ENCODE assay signal across 30 mouse cellular contexts in the genomic region with DNA sequence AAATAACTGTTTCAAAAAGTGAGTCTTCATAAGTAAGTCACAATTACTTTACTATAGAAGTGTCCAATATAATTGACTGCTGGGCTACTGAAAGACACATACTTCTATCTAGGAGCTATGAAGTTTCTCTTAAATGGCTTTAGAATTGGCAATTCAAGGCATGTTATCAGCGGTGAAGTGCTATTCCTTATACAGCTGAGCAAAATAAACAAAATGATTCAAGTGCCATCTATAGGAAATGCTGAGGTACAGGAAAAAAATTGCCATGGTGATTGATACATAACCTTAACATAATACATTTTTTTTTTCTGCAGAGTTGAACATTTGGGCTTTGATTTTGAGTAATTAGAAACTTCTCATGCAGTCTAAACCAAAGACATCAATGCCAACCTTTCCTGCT. TPM values are rescaled to one million over a fixed set of nuclear protein-coding genes. Genes with fewer than 3 reads are reported as not detected.
DNase-seq lines count a peak whose midpoint lies in the region; ATAC-seq and TF ChIP-seq lines count a peak whose summit lies in the region.
"Had no signal": no experiment of that assay in that cellular context is flagged by ENCODE, and none has a peak within 500 bp of the region (broad histone marks: within the 10 kb centered on the region; RNA-seq: fewer than 3 reads in every experiment).

No protein-coding gene starts in this region.

- H3K4me1 ChIP-seq in neural tube, embryonic 15.5 days: no peaks in the 10 kb centered on the region
- H3K4me1 ChIP-seq: embryonic facial prominence, embryonic 13.5 days; forebrain, embryonic 12.5 days; heart, embryonic 15.5 days; hindbrain, embryonic 15.5 days; intestine, embryonic 15.5 days; limb, embryonic 13.5 days; lung, embryonic 15.5 days; neural tube, embryonic 13.5 days had no signal

- no peak overlapping the region for H3K4me3 ChIP-seq in layer of hippocampus, adult 2 months
- H3K4me3 ChIP-seq in neural tube, embryonic 15.5 days (replicated peaks): no peak overlapping the region
- H3K4me3 ChIP-seq: embryonic facial prominence, embryonic 13.5 days; forebrain, embryonic 12.5 days; heart, embryonic 10.5 days; heart, embryonic 15.5 days; hindbrain, embryonic 15.5 days; intestine, embryonic 15.5 days; limb, embryonic 13.5 days; lung, embryonic 15.5 days; neural tube, embryonic 13.5 days had no signal

- WGBS in neural tube, embryonic 15.5 days: 57% methylated on average over 1 of the region's 1 CpGs

- H3K4me2 ChIP-seq in neural tube, embryonic 15.5 days: no peak overlapping the region
- H3K4me2 ChIP-seq: embryonic facial prominence, embryonic 13.5 days; forebrain, embryonic 12.5 days; heart, embryonic 15.5 days; hindbrain, embryonic 15.5 days; intestine, embryonic 15.5 days; limb, embryonic 13.5 days; liver, embryonic 11.5 days; lung, embryonic 15.5 days; neural tube, embryonic 13.5 days had no signal

- H3K36me3 ChIP-seq in neural tube, embryonic 15.5 days: no peaks in the 10 kb centered on the region
- H3K36me3 ChIP-seq: embryonic facial prominence, embryonic 13.5 days; forebrain, embryonic 12.5 days; heart, embryonic 10.5 days; heart, embryonic 15.5 days; hindbrain, embryonic 15.5 days; intestine, embryonic 15.5 days; limb, embryonic 13.5 days; lung, embryonic 15.5 days; neural tube, embryonic 13.5 days had no signal

- no peak overlapping the region for H3K27ac ChIP-seq in layer of hippocampus, adult 2 months
- H3K27ac ChIP-seq in neural tube, embryonic 15.5 days (replicated peaks): no peak overlapping the region
- H3K27ac ChIP-seq: embryonic facial prominence, embryonic 13.5 days; forebrain, embryonic 12.5 days; heart, embryonic 10.5 days; heart, embryonic 15.5 days; hindbrain, embryonic 15.5 days; intestine, embryonic 15.5 days; kidney, postnatal 0 days; limb, embryonic 13.5 days; lung, embryonic 15.5 days; neural tube, embryonic 13.5 days had no signal

- no peak overlapping the region for H3K9ac ChIP-seq in neural tube, embryonic 15.5 days (replicated peaks)
- H3K9ac ChIP-seq: embryonic facial prominence, embryonic 13.5 days; forebrain, embryonic 12.5 days; heart, embryonic 15.5 days; hindbrain, embryonic 15.5 days; intestine, embryonic 15.5 days; limb, embryonic 13.5 days; lung, embryonic 15.5 days; neural tube, embryonic 13.5 days had no signal

- ATAC-seq in neural tube, embryonic 15.5 days (ENCODE audit: low FRiP score): no peak
- ATAC-seq: intestine, embryonic 15.5 days had no signal

- DNase-seq in layer of hippocampus, adult 2 months (ENCODE audit: low spot score in 2 of 2): no peak
- no peak for DNase-seq in layer of hippocampus, adult 9-10 months (ENCODE audit: low spot score)
- peak; percentile 18 for DNase-seq in 416B (ENCODE audit: low read depth)
- peak; percentile 5 for DNase-seq in CD4-positive, CD25-positive, alpha-beta regulatory T cell, adult 2 months (ENCODE audit: low read depth, low spot score)
- peak; percentile 19 for DNase-seq in brain, adult 2 months (ENCODE audit: low read depth, low spot score)
- DNase-seq in heart, postnatal 4 days: no peak
- DNase-seq in thymus, postnatal 4 days: no peak
- DNase-seq: adrenal gland, postnatal 10 days; cerebellum, adult 11-12 months; cerebellum, adult 9-11 months; gastrocnemius, postnatal 25 days; heart, adult 11 months; kidney, adult 8-10 months; kidney, postnatal 4 days; layer of hippocampus, adult 9-11 months had no signal

- no peaks in the 10 kb centered on the region for H3K9me3 ChIP-seq in neural tube, embryonic 15.5 days (replicated peaks)
- H3K9me3 ChIP-seq: embryonic facial prominence, embryonic 13.5 days; forebrain, embryonic 12.5 days; heart, embryonic 10.5 days; heart, embryonic 15.5 days; hindbrain, embryonic 15.5 days; intestine, embryonic 15.5 days; limb, embryonic 13.5 days; lung, embryonic 15.5 days; neural tube, embryonic 13.5 days had no signal

- H3K27me3 ChIP-seq in neural tube, embryonic 15.5 days (replicated peaks): no peaks in the 10 kb centered on the region
- H3K27me3 ChIP-seq: embryonic facial prominence, embryonic 13.5 days; forebrain, embryonic 12.5 days; heart, embryonic 15.5 days; hindbrain, embryonic 15.5 days; intestine, embryonic 15.5 days; limb, embryonic 13.5 days; lung, embryonic 15.5 days; neural tube, embryonic 13.5 days had no signal

- peak; percentile 50 for TF ChIP-seq CTCF in layer of hippocampus, adult 2 months (conservative IDR thresholded peaks at IDR 0.05)

RNA-seq across cellular contexts. Expression of a gene that starts 40.2 kb away (rescaled TPM):
- 10 to 100 TPM; 33.1 to 33.4 TPM for total RNA-seq in layer of hippocampus, adult 2 months (2021)
- total RNA-seq in heart, postnatal 4 days (2021): 1 to 10 TPM in 1 of 2 experiments, under 1 TPM in 1; 0.81 to 1.8 TPM
- polyA plus RNA-seq in neural tube, embryonic 15.5 days (2015; fragmentation: Nextera tagmentation; extraction: Ambion mirVana): 2.1 and 3.3 TPM in 2 replicates
- total RNA-seq: common myeloid progenitor, adult 5-6 weeks; gastrocnemius, adult 18-20 months had no signal
- polyA plus RNA-seq: small intestine, adult 2 months had no signal

Comparison
In these comparisons a context has a peak if more than half of its experiments do, and no peak if none do; other contexts are left out.
1. DNase-seq: peak in 416B (single experiment), CD4-positive, CD25-positive, alpha-beta regulatory T cell, adult 2 months (single experiment) and brain, adult 2 months (single experiment); none in layer of hippocampus, adult 2 months (0 of 2), layer of hippocampus, adult 9-10 months (single experiment), heart, postnatal 4 days (single experiment) and thymus, postnatal 4 days (single experiment).
2. RNA of a gene that starts 40.2 kb away (total RNA-seq): 33.1 to 33.4 TPM in layer of hippocampus, adult 2 months; 0.81 to 1.8 TPM in heart, postnatal 4 days; every median in the first group is over 10 times any median in the second.